Mouse (Mus musculus) 416B (cell line): ENCODE data around the gene Krtap20-2.
"Not testable (repeated sequence)": the region's sequence is repeated elsewhere in the genome, so short reads cannot be mapped to it uniquely, and the experiment has no call there.

Experiments used
- DNase-seq: peaks from one replicate; pipeline ENCODE4 v3.0.0; 2011; ENCODE audit warnings: low read depth

Gene Krtap20-2

DNA sequence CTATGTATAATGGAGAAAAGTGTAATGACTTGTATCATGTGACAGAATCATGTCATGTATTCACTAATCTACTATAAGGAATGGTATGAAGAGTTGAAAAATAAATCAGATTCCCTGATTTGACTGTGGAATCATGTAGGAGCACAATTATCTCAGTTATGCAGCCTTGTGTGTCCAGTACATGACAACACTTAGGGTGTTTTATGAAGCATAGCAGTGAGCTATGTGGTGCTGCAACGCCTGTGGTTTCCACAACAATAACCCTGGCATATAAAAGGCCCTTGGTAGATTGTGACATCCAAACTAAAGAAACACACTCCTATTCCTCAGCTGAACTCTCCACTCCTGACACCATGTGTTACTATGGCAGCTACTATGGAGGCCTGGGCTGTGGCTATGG lies at the start of gene Krtap20-2:
Krtap20-2 (plus strand) TSS at position 301 of the 400 bp plus-strand sequence.
- DNase-seq: no peak

- no peak for DNase-seq
These were observed 48.0 kb upstream of the Krtap20-2 start, which contains the start of gene Gm9789 for GRCm38 (mm10) chr16:89157652-89158051. TSS of gene Gm9789 (plus strand) at chr16:89157952.

- not testable (repeated sequence) for DNase-seq
These were observed 36.5 kb upstream of the Krtap20-2 start, which contains the start of gene Gm7735 for GRCm38 (mm10) chr16:89169190-89169589. TSS of gene Gm7735 (plus strand) at chr16:89169490.

DNA sequence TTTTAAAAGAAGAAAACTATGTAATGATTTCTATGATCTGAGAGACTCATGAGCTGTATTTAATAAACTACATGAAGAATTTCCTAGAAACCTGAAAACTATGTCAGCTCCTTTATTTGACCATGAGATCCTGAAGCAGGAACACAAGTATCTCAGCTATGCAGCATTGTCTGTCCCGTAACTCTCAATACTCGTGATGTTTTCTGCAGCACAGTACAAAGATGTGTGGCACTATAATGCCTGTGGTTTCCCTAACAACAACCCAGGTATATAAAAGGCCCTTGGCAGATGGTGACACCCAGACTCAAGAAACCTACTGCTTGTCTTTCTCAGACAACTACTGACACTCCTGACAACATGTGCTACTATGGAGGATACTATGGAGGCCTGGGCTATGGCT lies 31.2 kb upstream of the Krtap20-2 start, which contains the start of gene 1110057P08Rik:
1110057P08Rik (plus strand) TSS at position 301 of the 400 bp plus-strand sequence.
- no peak for DNase-seq

DNA sequence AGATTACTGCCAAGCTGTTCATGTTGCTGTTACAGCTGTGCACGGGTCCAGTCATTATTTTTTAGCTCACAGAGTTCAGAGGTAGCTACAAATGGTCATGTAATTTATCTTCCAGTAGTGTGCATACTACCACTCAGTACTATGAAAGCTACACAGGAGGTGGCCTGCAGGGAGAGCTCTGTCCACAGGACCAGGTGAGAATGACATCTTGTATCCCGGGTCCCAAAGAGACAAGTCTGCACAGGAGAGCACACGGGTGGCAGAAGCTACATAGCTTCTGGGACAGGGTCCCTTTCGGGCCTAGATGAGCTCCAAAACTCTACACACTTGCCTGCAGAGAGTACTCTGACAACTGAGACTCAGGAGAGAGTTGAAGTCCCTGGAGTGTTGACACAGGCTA lies 17.0 kb upstream of the Krtap20-2 start:
- DNase-seq: no peak
